Mouse (Mus musculus) forebrain, embryonic 12.5 days (tissue): ENCODE measurements at regions not wholly inside any gene's neighbourhood (a gene's known extent, or its start where the extent isn't known, plus 50 kb on each side); places are given as distances from the start of the nearest gene placed in this dataset.

ENCODE experiments used
- ATAC-seq: fragments of 200-750 bp; cut with Nextera tagmentation; 2 replicates; pipeline ENCODE4 v1.8.0; 2017; ENCODE audit warnings: moderate TSS enrichment; ENCODE audit not compliant: low FRiP score
- H3K27ac ChIP-seq: fragments of 300-500 bp; sonication (generic); 2 replicates; pipeline ENCODE4 v1.5.1; 2016; ENCODE audit warnings: mild to moderate bottlenecking
- H3K27me3 ChIP-seq: fragments of 300-500 bp; sonication (generic); 2 replicates; pipeline ENCODE4 v1.6.1; 2016; ENCODE audit warnings: mild to moderate bottlenecking
- H3K36me3 ChIP-seq: fragments of 300-500 bp; sonication (generic); replicated peaks from 2 replicates; pipeline ENCODE4 v1.6.1; 2016; ENCODE audit warnings: mild to moderate bottlenecking
- H3K4me1 ChIP-seq: fragments of 300-500 bp; sonication (generic); 2 replicates; pipeline ENCODE4 v1.6.1; 2016
- H3K4me2 ChIP-seq: fragments of 300-500 bp; sonication (generic); 2 replicates; pipeline ENCODE4 v1.6.1; 2016; ENCODE audit warnings: mild to moderate bottlenecking, moderate library complexity
- H3K4me3 ChIP-seq: fragments of 300-500 bp; sonication (generic); replicated peaks from 2 replicates; pipeline ENCODE4 v1.5.1; 2016; ENCODE audit warnings: mild to moderate bottlenecking
- H3K9ac ChIP-seq: fragments of 300-500 bp; sonication (generic); 2 replicates; pipeline ENCODE4 v1.6.1; 2016; ENCODE audit warnings: mild to moderate bottlenecking
- H3K9me3 ChIP-seq: fragments of 300-500 bp; sonication (generic); 2 replicates; pipeline ENCODE4 v1.6.1; 2016
- WGBS: fragments of 180-500 bp; shearing (Covaris S2); methylation state at CpG from one replicate; pipeline ENCODE4 v1.1.7; 2016; 5-methylcytosine and 5-hydroxymethylcytosine counted together

DNA sequence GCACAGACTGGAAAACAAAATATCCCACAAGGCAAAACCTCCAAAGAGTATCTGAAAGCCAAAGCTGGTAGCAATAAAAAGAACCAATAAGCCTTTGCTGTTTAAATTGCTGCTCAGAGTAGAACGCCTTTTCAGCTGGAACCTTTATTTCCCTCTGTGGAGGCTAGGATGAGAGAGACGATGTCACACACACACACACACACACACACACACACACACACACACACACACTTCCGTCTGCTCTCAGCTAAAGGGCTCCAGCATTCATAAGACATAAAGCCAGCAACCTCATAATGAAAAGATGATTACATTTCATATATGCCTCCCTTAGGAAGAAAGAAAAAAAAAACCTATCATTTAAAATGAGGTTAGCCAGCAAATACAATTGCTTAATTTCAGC is 510.5 kb downstream of the Fat4 start:
- 80% methylated on average over 3 of the region's 3 CpGs for WGBS
- Histone ChIP-seq H3K27ac (no peak overlapping the region), H3K9ac (no peak overlapping the region), H3K4me1 (no peaks in the 10 kb centered on the region), H3K9me3 (no peaks in the 10 kb centered on the region), H3K4me3 (no peak overlapping the region), H3K36me3 (no peaks in the 10 kb centered on the region), H3K4me2 (no peak overlapping the region), H3K27me3 (no peaks in the 10 kb centered on the region)
- no peak for ATAC-seq

DNA sequence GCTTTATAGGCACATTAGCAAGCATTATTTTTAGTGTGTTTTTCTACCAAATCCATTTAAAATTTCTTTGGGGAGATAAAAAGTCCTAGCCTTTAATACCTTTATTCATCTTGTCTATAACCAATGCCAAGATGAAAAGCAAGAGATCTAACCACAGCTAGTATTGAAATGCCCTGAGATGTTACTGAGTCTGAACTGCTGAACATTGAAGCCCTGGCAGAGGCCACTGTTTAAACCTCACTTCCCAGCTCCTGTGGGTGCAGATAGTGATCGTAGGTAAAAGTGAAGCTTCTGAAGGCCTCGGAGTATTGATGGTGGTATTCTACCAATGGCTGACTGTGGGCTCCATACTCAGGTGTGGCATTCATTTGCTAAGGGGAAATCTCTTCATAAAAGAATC is 510.9 kb downstream of the Fat4 start:
- H3K4me3 ChIP-seq: no peak overlapping the region
- H3K4me2 ChIP-seq: no peak overlapping the region
- H3K9ac ChIP-seq: no peak overlapping the region
- no peaks in the 10 kb centered on the region for H3K4me1 ChIP-seq
- no peaks in the 10 kb centered on the region for H3K36me3 ChIP-seq
- no peaks in the 10 kb centered on the region for H3K27me3 ChIP-seq
- no peaks in the 10 kb centered on the region for H3K9me3 ChIP-seq
- H3K27ac ChIP-seq: no peak overlapping the region
- no peak for ATAC-seq
- WGBS: 94% methylated on average over 2 of the region's 2 CpGs

DNA sequence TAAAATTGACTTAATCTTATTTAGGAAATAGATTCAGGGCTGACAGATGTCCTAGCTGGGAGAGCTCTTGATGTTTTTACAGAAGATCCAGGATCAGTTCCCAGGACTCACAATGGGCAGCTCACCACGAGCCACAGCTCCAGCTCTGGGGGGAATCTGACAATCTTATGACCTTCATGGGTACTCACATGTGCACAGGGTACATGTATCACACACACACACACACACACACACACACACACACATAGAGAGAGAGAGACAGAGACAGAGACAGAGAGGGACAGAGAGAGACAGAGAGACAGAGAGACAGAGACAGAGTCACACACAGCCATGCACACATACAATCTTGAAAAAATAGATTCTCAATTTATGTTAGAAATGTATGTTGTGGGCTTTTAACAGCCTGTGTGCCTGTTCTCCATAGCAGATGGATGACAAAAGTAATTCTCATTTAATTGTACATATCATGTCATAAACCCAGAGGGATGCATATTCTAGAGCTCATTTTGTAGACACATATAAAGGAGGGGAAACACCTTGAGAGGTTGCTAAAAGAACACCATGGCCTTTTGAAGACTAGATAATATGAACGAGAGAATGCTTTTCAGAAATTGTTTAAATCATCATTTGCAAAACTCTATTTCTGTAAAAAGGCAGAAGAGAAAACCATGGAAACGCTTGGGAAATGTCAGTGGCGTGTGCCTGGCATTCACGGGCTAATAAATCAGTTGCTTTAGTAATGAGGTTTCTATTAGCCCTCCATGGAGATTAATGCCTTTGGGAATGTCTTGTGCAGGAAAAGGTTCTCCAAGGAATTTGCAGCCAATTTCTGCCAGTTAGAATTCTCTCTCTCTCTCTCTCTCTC is 538.3 kb downstream of the Fat4 start:
- 68% methylated on average over 5 of the region's 5 CpGs for WGBS
- H3K4me2 ChIP-seq: no peak overlapping the region
- no peaks in the 10 kb centered on the region for H3K36me3 ChIP-seq
- H3K9ac ChIP-seq: no peak overlapping the region
- ATAC-seq: no peak
- H3K4me3 ChIP-seq: no peak overlapping the region
- H3K27ac ChIP-seq: no peak overlapping the region
- H3K27me3 ChIP-seq: no peaks in the 10 kb centered on the region
- no peaks in the 10 kb centered on the region for H3K9me3 ChIP-seq
- H3K4me1 ChIP-seq: no peaks in the 10 kb centered on the region; the same call in 1 of the 2 replicates

DNA sequence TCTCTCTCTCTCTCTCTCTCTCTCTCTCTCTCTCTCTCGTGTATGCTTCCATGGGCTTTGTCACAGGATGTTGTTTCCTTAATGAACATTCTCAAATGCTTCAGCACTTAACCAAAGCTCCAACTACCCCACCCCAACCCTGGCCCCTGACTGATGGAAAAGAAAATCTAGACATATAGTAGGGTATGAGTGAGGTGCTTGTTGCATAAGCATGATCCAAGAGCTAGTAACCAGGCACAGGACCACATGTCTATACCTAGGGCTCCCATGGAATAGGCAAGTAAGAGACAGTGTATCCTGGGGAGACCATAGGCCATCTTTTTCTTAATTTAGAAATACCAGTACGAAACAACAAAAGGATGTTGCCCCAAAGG is 538.9 kb downstream of the Fat4 start:
- Histone ChIP-seq H3K9me3 (no peaks in the 10 kb centered on the region), H3K9ac (no peak overlapping the region), H3K27me3 (no peaks in the 10 kb centered on the region), H3K36me3 (no peaks in the 10 kb centered on the region), H3K4me1 (no peaks in the 10 kb centered on the region; the same call in 1 of the 2 replicates), H3K4me2 (no peak overlapping the region), H3K4me3 (no peak overlapping the region), H3K27ac (no peak overlapping the region)
- ATAC-seq: no peak
- 89% methylated on average over 1 of the region's 2 CpGs for WGBS

DNA sequence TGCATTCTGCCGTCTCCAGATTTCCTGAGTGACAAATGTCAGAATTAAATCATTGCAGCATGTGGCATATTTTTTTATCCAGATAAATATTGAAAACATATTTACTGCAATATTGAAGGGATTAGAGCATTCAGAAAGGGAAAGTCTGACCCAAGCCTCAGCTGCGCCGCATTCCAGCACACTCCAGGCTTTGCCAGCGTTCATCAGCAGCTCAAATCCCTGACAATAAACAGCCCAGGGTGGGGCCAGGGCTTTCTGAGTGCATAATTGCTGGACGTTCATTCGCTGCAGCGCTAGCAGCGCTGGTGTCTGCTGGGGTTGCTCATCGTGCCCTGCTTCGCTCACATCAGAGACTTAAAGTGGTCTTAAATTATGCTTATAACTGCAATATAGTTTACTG is 556.6 kb downstream of the Fat4 start:
- Histone ChIP-seq H3K27ac (no peak overlapping the region), H3K9ac (no peak overlapping the region), H3K4me2 (no peak overlapping the region), H3K27me3 (no peaks in the 10 kb centered on the region), H3K4me1 (no peaks in the 10 kb centered on the region; the same call in 1 of the 2 replicates), H3K9me3 (0 out of 2 replicates have a peak, but pooled peaks cover 2% of the 10 kb centered on the region), H3K36me3 (no peaks in the 10 kb centered on the region), H3K4me3 (no peak overlapping the region)
- peak; percentile 71 for ATAC-seq
- WGBS: 53% methylated on average over 10 of the region's 10 CpGs

DNA sequence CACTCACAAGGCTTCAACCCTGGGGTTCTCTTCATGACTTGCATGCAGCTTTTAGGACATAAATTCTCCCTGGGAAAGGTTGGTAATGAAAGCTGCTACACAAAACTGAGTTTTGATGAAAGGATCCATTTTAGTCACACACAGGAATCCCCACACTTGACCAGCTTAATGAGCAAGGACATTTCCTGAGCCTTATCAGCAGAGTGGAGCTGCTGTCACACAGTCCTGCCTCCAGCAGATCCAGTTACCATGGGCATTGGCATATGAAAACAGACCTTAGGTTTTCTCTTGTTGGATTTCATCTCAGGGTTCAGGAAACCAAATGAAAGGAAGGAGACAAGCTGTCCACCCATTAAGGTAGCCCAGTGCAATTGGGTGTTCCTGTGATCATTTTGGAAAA is 568.9 kb downstream of the Fat4 start:
- no peaks in the 10 kb centered on the region for H3K27me3 ChIP-seq
- no peak overlapping the region for H3K27ac ChIP-seq
- no peak overlapping the region for H3K9ac ChIP-seq
- H3K36me3 ChIP-seq: no peaks in the 10 kb centered on the region
- 0 out of 2 replicates have a peak, but pooled peaks cover 3% of the 10 kb centered on the region for H3K4me1 ChIP-seq
- ATAC-seq: no peak
- H3K4me2 ChIP-seq: no peak overlapping the region
- H3K4me3 ChIP-seq: no peak overlapping the region
- H3K9me3 ChIP-seq: no peaks in the 10 kb centered on the region

DNA sequence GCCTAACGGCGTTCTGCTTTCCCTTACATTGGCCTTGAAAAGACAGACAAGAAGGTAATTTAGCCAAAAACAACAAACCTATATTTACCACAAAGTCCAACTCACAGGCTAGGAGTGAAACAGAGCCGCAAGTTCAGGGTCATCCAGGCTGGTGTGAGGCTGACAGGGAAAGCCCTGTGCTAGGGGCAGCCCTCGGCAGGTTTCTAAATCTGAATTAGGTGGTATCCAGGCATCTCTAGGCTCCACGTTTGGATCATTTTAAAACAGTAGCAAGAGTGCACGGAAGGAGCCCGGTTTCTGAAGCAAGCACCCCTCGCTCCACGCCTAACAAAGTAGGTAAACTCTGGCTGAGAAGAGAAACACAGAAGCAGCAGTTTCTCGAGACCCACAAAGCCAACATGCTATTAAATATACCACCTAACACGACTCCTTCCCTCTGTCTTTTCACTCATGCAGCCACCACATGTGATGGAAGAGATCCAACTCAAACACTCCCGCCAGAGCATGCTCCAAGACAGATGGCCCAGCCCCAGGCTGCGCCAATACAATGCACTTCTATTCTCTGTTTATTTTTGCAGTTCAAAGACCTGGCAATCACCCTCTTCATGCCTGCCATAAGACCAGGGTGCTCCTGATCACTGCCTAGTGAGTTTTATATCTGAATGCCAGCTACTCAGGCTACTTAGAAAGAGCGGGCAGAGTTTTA is 573.6 kb downstream of the Fat4 start:
- H3K9ac ChIP-seq: no peak overlapping the region
- no peaks in the 10 kb centered on the region for H3K27me3 ChIP-seq
- WGBS: 75% methylated on average over 14 of the region's 14 CpGs
- no peak overlapping the region for H3K4me2 ChIP-seq
- peak overlapping the region; percentile 42 for H3K27ac ChIP-seq
- no peaks in the 10 kb centered on the region for H3K36me3 ChIP-seq
- H3K4me3 ChIP-seq: no peak overlapping the region
- no peaks in the 10 kb centered on the region for H3K9me3 ChIP-seq
- 0 out of 2 replicates have a peak, but pooled peaks cover 4% of the 10 kb centered on the region for H3K4me1 ChIP-seq
- ATAC-seq: no peak

DNA sequence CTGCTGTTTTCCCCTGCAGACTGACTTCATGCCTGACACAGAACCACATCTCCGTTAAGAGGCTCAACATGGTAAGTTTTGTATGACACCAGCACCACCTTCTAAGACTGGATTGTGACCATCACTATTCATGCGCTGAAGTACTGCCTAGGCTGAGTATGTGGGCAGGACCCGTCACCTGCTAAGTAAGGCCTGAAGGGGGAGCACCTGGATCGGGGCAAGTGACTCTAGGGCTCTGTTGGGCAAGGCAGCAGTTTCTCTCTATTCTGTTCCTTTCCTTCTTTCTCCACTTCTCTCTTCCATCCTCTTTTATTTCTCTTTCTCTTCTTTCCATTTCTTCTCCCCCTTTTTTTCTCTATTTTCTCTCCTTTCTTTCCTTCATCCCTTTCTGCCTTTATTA is 574.8 kb downstream of the Fat4 start:
- Histone ChIP-seq H3K36me3 (no peaks in the 10 kb centered on the region), H3K27me3 (no peaks in the 10 kb centered on the region), H3K27ac (no peak overlapping the region), H3K4me3 (no peak overlapping the region), H3K4me1 (0 out of 2 replicates have a peak, but pooled peaks cover 4% of the 10 kb centered on the region), H3K4me2 (no peak overlapping the region), H3K9me3 (no peaks in the 10 kb centered on the region), H3K9ac (no peak overlapping the region)
- ATAC-seq: no peak
- 96% methylated on average over 4 of the region's 4 CpGs for WGBS

DNA sequence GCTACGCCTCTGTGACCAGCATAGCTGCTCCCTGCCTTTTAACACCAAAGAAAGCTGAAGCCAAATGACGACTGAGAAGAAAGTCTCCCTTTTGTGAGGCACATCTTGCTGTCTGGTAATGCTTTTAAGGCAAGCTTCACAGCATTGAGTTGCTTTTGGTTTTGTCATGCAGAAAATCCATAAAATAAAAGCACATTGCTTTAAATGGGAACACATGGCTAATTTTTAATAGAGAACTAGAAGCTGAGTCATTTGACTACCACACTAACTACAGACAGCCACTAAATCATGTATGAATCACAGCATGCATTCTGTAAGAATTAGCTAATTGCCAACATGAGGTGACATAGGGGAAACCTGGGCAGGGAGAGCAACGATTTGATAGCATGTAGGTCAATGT is 579.1 kb downstream of the Fat4 start:
- ATAC-seq: no peak
- H3K9ac ChIP-seq: no peak overlapping the region
- H3K27me3 ChIP-seq: no peaks in the 10 kb centered on the region
- WGBS: 88% methylated on average over 3 of the region's 3 CpGs
- no peak overlapping the region for H3K4me3 ChIP-seq
- H3K4me1 ChIP-seq: no peaks in the 10 kb centered on the region
- no peak overlapping the region for H3K27ac ChIP-seq
- H3K9me3 ChIP-seq: no peaks in the 10 kb centered on the region
- no peak overlapping the region for H3K4me2 ChIP-seq
- H3K36me3 ChIP-seq: no peaks in the 10 kb centered on the region

DNA sequence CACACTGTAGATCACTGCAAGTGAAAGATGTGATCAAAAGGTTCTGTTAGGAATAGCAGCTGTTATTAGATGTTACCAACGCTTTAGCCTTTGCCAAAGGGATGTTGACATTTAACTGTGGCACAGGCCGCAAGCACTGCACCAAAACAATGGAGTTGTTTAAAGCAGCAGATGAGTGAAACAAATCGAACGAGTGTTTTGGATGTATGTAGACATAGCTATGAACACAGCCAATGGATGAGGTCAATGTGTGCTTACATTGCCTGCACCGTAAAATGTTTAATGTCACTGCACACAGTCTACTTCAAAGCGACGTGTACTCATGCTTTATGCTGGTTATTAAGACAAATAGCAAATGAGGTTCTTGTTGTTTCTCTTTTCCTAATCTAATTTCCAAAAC is 602.7 kb downstream of the Fat4 start:
- H3K4me1 ChIP-seq: no peaks in the 10 kb centered on the region
- no peak overlapping the region for H3K4me3 ChIP-seq
- no peaks in the 10 kb centered on the region for H3K27me3 ChIP-seq
- no peak overlapping the region for H3K4me2 ChIP-seq
- no peaks in the 10 kb centered on the region for H3K9me3 ChIP-seq
- ATAC-seq: no peak
- 83% methylated on average over 7 of the region's 7 CpGs for WGBS
- H3K36me3 ChIP-seq: no peaks in the 10 kb centered on the region
- no peak overlapping the region for H3K9ac ChIP-seq
- H3K27ac ChIP-seq: no peak overlapping the region

DNA sequence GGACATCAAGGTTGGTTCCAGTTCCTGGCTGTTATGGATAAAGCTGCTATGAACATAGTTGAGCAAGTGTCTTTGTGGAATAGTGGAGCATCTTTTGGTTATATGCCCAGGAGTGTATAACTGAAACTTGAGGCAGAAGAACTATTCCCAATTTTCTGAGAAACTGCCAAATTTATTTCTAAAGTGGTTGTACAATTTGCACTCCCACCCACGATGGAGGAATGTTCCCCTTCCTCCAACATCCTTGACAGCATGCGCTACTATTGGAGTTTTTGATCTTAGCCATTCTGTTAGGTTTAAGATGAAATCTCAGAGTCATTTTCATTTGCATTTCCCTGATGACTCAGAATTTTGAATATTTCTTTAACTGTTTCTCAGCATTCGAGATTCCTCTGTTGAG is 607.6 kb downstream of the Fat4 start:
- 93% methylated on average over 3 of the region's 3 CpGs for WGBS
- Histone ChIP-seq H3K4me3 (no peak overlapping the region), H3K27me3 (no peaks in the 10 kb centered on the region), H3K27ac (no peak overlapping the region), H3K9ac (no peak overlapping the region), H3K4me1 (no peaks in the 10 kb centered on the region), H3K9me3 (no peaks in the 10 kb centered on the region), H3K4me2 (no peak overlapping the region), H3K36me3 (no peaks in the 10 kb centered on the region)
- ATAC-seq: no peak

DNA sequence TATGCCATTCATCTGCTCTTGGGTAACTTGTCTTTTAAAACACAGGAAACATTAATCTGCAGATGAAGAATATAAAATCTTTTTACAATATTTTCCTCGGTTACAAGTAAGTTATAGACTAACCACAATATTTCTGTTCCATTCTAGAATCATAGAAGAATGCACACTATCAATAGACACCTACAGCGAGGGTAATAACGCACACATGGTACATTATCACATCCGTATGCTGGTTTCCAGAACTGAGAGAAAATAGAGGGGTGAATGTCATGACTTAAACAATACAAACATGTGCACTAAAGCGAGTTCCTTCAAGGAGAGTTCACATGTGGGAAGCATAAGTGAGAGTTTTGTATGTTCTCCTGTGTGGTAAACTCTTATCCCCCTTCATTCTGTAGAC is 641.3 kb downstream of the Fat4 start:
- no peak overlapping the region for H3K4me3 ChIP-seq
- H3K9me3 ChIP-seq: no peaks in the 10 kb centered on the region
- H3K27me3 ChIP-seq: no peaks in the 10 kb centered on the region
- H3K36me3 ChIP-seq: no peaks in the 10 kb centered on the region
- ATAC-seq: no peak
- no peak overlapping the region for H3K4me2 ChIP-seq
- H3K4me1 ChIP-seq: no peaks in the 10 kb centered on the region
- WGBS: 87% methylated on average over 5 of the region's 5 CpGs
- H3K27ac ChIP-seq: no peak overlapping the region
- no peak overlapping the region for H3K9ac ChIP-seq

DNA sequence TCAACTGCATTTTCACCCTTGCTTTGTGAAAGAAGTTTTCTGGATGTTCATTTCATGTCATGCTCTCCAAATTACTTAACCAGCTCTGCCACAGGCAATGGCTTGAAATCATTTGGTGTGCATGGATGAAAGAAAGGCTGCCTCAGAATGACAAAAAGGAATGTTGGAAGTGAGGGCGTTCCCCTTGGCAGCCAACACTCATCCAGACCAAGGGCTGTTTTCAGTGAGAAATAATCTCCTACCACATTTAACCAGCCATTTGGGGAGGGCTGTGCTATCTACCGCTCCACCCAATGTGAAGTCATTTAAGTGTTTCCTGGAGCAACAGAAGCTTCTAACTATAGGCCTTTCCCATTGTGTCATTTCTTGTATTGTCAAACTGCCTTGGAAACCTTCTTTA is 650.8 kb downstream of the Fat4 start:
- H3K36me3 ChIP-seq: no peaks in the 10 kb centered on the region
- no peaks in the 10 kb centered on the region for H3K4me1 ChIP-seq
- no peak overlapping the region for H3K27ac ChIP-seq
- H3K9me3 ChIP-seq: no peaks in the 10 kb centered on the region
- H3K9ac ChIP-seq: no peak overlapping the region
- no peak for ATAC-seq
- H3K4me2 ChIP-seq: no peak overlapping the region
- H3K4me3 ChIP-seq: no peak overlapping the region
- no peaks in the 10 kb centered on the region for H3K27me3 ChIP-seq
- 82% methylated on average over 2 of the region's 2 CpGs for WGBS
